Mouse (Mus musculus): ENCODE data around the gene Gm10408.
"Not testable (repeated sequence)": the region's sequence is repeated elsewhere in the genome, so short reads cannot be mapped to it uniquely, and the experiment has no call there.

Gene Gm10408

DNA sequence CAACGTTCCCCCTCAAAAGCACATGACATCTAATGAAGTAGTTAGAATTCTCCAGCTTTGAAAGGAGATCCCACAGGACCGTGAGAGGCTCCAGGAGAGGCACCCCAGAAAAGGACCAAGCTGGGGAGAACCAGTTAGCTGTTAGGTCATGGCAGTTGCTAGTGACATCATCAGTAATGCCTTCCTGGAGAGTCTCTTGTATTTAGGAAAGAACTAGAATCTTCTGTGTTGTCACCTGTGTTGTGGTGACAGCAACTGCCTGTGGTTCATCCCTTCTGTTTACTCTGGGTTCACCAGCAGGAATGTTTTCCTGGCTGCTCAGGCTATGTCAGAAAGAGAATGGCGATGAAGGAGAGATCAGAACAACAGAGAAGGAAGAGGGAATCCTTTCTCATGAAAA, at the start of gene Gm10408:
TSS of gene Gm10408 (plus strand) at position 301 of the 400 bp plus-strand sequence.
- not testable (repeated sequence) for DNase-seq (ENCODE audit: low spot score in 2 of 2)

DNA sequence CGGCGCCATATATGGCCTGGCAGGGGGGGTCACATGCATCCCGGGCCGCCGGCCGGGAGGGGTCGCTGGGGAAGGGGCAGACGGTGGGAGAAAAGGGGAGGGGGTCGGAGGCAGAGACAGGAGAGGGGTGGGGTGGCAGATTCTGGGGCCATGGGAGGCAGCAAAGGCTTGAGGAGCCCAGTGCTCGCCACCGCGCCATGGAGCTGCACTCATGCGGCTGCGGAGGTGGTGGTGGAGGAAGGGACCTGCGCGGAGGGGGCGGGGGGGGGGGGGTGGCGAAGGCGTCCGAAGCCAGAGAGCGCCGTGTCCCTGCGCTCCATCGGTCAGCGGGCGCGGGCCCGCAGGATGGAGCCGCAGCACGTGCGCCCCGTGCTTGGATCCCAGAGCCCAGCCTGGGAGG, 36.9 kb upstream of the Gm10408 start, which contains the start of gene Gm10409:
TSS of gene Gm10409 (plus strand) at position 301 of the 400 bp plus-strand sequence.
- DNase-seq (ENCODE audit: low spot score in 2 of 2) = not testable (repeated sequence)

DNA sequence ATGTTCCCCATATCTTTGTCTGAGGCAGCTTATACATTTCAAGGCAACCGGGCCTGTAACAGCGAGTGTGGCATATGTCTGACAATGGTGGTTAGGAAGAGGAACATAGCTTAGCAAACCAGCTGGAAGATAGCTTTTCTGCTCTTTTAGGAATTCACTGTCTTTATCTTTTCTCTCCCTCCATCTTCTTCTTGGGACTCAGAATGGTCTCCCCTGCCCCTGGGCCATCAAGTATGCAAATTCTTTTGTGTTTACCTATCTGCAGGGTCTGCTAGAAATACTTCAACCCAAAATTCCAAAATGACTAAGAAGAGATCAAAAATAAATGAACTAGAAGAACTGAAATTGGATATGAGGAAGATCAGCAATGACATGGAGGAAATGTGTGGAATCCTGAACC, 21.4 kb upstream of the Gm10408 start, which contains the start of gene Gm3005:
TSS of gene Gm3005 (plus strand) at position 301 of the 400 bp plus-strand sequence.
- DNase-seq (ENCODE audit: low spot score in 2 of 2) = not testable (repeated sequence)
